Mouse (Mus musculus) small intestine, adult 2 months (tissue): ENCODE data around the gene Zfr2.

Experiments
- CTCF ChIP-seq: fragments of 200-500 bp; IDR thresholded peaks from 2 replicates; pipeline ENCODE4 v1.5.1; 2012; ENCODE audit warnings: low read depth, mild to moderate bottlenecking, control low read depth, inconsistent platforms, low read length, moderate library complexity, mixed read lengths; ENCODE audit not compliant: insufficient replicate concordance, insufficient read length; ENCODE audit errors: extremely low read depth
- POLR2A ChIP-seq: fragments of 200-500 bp; IDR thresholded peaks from 2 replicates; pipeline ENCODE4 v1.6.1; 2012; ENCODE audit warnings: low read depth, mild to moderate bottlenecking, control low read depth, inconsistent platforms, low read length, moderate library complexity

DNA sequence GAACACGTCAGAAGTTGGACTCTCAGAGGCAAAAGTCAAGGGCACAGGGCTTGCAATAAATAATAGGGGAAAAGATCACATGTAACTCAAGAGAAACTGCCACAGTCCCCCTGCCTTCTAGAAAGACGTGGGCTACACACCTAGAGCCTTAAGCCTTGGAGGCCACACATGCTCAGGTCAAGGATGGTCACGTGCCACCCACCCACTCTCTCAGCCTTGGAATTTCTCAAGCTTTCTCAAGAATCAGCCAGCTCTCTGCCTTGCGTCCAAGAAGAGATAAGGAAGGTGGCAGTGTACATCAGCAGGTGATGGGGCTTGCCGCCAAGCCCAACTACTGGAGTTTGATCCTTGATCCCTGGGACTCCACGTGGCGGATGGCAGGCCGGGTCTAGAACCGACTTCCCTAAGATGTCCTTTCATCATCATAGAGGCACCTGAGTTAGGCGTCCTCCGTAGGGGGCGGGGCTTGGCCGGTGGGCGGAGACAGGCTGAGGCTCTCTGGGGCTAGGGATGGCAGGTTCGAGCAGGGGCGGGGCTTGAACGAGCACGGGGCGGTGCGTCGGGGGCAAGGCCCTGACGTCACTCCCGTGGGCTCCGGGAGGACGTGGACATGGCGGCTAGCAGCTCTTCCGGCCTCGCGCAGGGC lies at the start of gene Zfr2:
- TF ChIP-seq POLR2A (no peak; the same call in 1 of the 2 replicates), CTCF (no peak)
